Mouse (Mus musculus) small intestine, adult 2 months (tissue): Measurements from ENCODE around the gene Wfdc1. TPM values are rescaled to one million over a fixed set of nuclear protein-coding genes. Genes with fewer than 3 reads are reported as not detected.

Experiments used
- H3K27ac ChIP-seq: fragments of 200-500 bp; 2 replicates; pipeline ENCODE4 v1.5.1; 2012; ENCODE audit warnings: low read depth, low read length, control low read depth, inconsistent platforms; ENCODE audit not compliant: insufficient read depth
- H3K27me3 ChIP-seq: fragments of 200-500 bp; 2 replicates; pipeline ENCODE4 v1.6.1; 2012; ENCODE audit warnings: mild to moderate bottlenecking, moderate library complexity, low read length, inconsistent platforms; ENCODE audit not compliant: control insufficient read depth, insufficient read depth
- H3K36me3 ChIP-seq: fragments of 200-500 bp; 2 replicates; pipeline ENCODE4 v1.6.1; 2012; ENCODE audit warnings: mild to moderate bottlenecking, low read length, control low read depth, inconsistent platforms; ENCODE audit not compliant: control insufficient read depth, insufficient read depth
- H3K4me1 ChIP-seq: fragments of 200-500 bp; 2 replicates; pipeline ENCODE4 v1.6.1; 2012; ENCODE audit warnings: low read length, inconsistent platforms, mixed read lengths; ENCODE audit not compliant: control insufficient read depth, insufficient read depth, insufficient read length
- H3K4me3 ChIP-seq: fragments of 200-500 bp; 2 replicates; pipeline ENCODE4 v1.5.1; 2012; ENCODE audit warnings: low read depth, mild to moderate bottlenecking, control low read depth, inconsistent platforms, low read length, moderate library complexity
- CTCF ChIP-seq: fragments of 200-500 bp; IDR thresholded peaks from 2 replicates; pipeline ENCODE4 v1.5.1; 2012; ENCODE audit warnings: low read depth, mild to moderate bottlenecking, control low read depth, inconsistent platforms, low read length, moderate library complexity, mixed read lengths; ENCODE audit not compliant: insufficient replicate concordance, insufficient read length; ENCODE audit errors: extremely low read depth
- POLR2A ChIP-seq: fragments of 200-500 bp; IDR thresholded peaks from 2 replicates; pipeline ENCODE4 v1.6.1; 2012; ENCODE audit warnings: low read depth, mild to moderate bottlenecking, control low read depth, inconsistent platforms, low read length, moderate library complexity
- WGBS: fragments of 180-500 bp; shearing (Covaris S2); methylation state at CpG from one replicate; pipeline ENCODE4 v1.1.7; 2018; 5-methylcytosine and 5-hydroxymethylcytosine counted together
- polyA plus RNA-seq: library from polyadenylated mRNA; depleted of rRNA; stranded (reverse); fragments of >200 nt; gene quantifications from 2 replicates; pipeline ENCODE4 v1.2.3, GENCODE M21; 2012

Gene Wfdc1
- polyA plus RNA-seq, 1 experiment: 34.5 TPM

- 0 out of 2 replicates have a peak overlapping the region, but pooled peaks have one; percentile 7 for H3K27ac ChIP-seq
- no peak overlapping the region for H3K4me3 ChIP-seq
- WGBS: 17% methylated on average over 7 of the region's 7 CpGs
- H3K4me1 ChIP-seq: peaks cover 16% of the 10 kb centered on the region
- no peaks in the 10 kb centered on the region for H3K27me3 ChIP-seq
- no peaks in the 10 kb centered on the region for H3K36me3 ChIP-seq
- TF ChIP-seq CTCF (no peak), POLR2A (no peak)
Measured at GRCm38 (mm10) chr8:119639798-119640197, 26.4 kb upstream of the Wfdc1 start.

- TF ChIP-seq POLR2A (no peak), CTCF (no peak)
- H3K27me3 ChIP-seq: no peaks in the 10 kb centered on the region
- no peaks in the 10 kb centered on the region for H3K36me3 ChIP-seq
- no peak overlapping the region for H3K27ac ChIP-seq
- peaks cover 13% of the 10 kb centered on the region; the same call in 1 of the 2 replicates for H3K4me1 ChIP-seq
- 37% methylated on average over 5 of the region's 5 CpGs for WGBS
- no peak overlapping the region for H3K4me3 ChIP-seq
Measured at GRCm38 (mm10) chr8:119641058-119641457, 25.1 kb upstream of the Wfdc1 start.

GRCm38 (mm10) chr8:119642960-119643359 lies 23.2 kb upstream of the Wfdc1 start:
- H3K27me3 ChIP-seq: no peaks in the 10 kb centered on the region
- no peak overlapping the region for H3K4me3 ChIP-seq
- H3K36me3 ChIP-seq: no peaks in the 10 kb centered on the region
- peaks cover 13% of the 10 kb centered on the region; the same call in 1 of the 2 replicates for H3K4me1 ChIP-seq
- TF ChIP-seq CTCF (no peak), POLR2A (no peak)
- 97% methylated on average over 1 of the region's 1 CpGs for WGBS
- H3K27ac ChIP-seq: no peak overlapping the region

- Histone ChIP-seq H3K4me1 (peaks cover 13% of the 10 kb centered on the region; the same call in 1 of the 2 replicates), H3K36me3 (no peaks in the 10 kb centered on the region), H3K27me3 (no peaks in the 10 kb centered on the region), H3K4me3 (no peak overlapping the region), H3K27ac (no peak overlapping the region)
- TF ChIP-seq CTCF (no peak), POLR2A (no peak)
- 39% methylated on average over 17 of the region's 17 CpGs for WGBS
Measured at GRCm38 (mm10) chr8:119644429-119644960, 21.7 kb upstream of the Wfdc1 start.

- Histone ChIP-seq H3K4me3 (no peak overlapping the region), H3K27me3 (no peaks in the 10 kb centered on the region), H3K36me3 (no peaks in the 10 kb centered on the region), H3K4me1 (peaks cover 13% of the 10 kb centered on the region; the same call in 1 of the 2 replicates), H3K27ac (no peak overlapping the region)
- no peak for TF ChIP-seq POLR2A
- WGBS: 65% methylated on average over 18 of the region's 18 CpGs
Measured at GRCm38 (mm10) chr8:119644981-119645597, 21.1 kb upstream of the Wfdc1 start.

GRCm38 (mm10) chr8:119646197-119646596 lies 20.0 kb upstream of the Wfdc1 start:
- H3K27ac ChIP-seq: no peak overlapping the region
- no peak overlapping the region for H3K4me3 ChIP-seq
- 73% methylated on average over 3 of the region's 3 CpGs for WGBS
- H3K36me3 ChIP-seq: no peaks in the 10 kb centered on the region
- H3K27me3 ChIP-seq: no peaks in the 10 kb centered on the region
- no peak for TF ChIP-seq POLR2A
- peak; percentile 35; the same call in 1 of the 2 replicates for TF ChIP-seq CTCF
- peaks cover 6% of the 10 kb centered on the region; the same call in 1 of the 2 replicates for H3K4me1 ChIP-seq

GRCm38 (mm10) chr8:119646846-119647245 lies 19.3 kb upstream of the Wfdc1 start:
- Histone ChIP-seq H3K27ac (no peak overlapping the region), H3K4me1 (peaks cover 6% of the 10 kb centered on the region; the same call in 1 of the 2 replicates), H3K36me3 (no peaks in the 10 kb centered on the region), H3K27me3 (no peaks in the 10 kb centered on the region), H3K4me3 (no peak overlapping the region)
- no peak for TF ChIP-seq POLR2A
- TF ChIP-seq CTCF: no peak
- WGBS: 84% methylated on average over 7 of the region's 7 CpGs
